Mouse (Mus musculus): Measurements from ENCODE around the gene Tmem86a. TPM values are rescaled to one million over a fixed set of nuclear protein-coding genes. Genes with fewer than 3 reads are reported as not detected.

Tmem86a gene
- 52.8 and 183 TPM in 2 replicates for polyA plus RNA-seq (2012; rRNA removed)

GRCm38 (mm10) chr7:47050366-47050765 is at the start of gene Tmem86a:
Tmem86a (plus strand) TSS chr7:47050601.
- peak; percentile 69 for DNase-seq (ENCODE audit: low read depth, low spot score)
- WGBS, result under 1% methylated on average over 33 of the region's 33 CpGs

GRCm38 (mm10) chr7:47000644-47000983 is 49.8 kb upstream of the Tmem86a start:
- WGBS, result 66% methylated on average over 3 of the region's 3 CpGs
- no peak for DNase-seq (ENCODE audit: low read depth, low spot score)

- WGBS, result 52% methylated on average over 5 of the region's 5 CpGs
- DNase-seq (ENCODE audit: low read depth, low spot score), result no peak
Measured at GRCm38 (mm10) chr7:47001125-47001899, 49.1 kb upstream of the Tmem86a start.

DNA sequence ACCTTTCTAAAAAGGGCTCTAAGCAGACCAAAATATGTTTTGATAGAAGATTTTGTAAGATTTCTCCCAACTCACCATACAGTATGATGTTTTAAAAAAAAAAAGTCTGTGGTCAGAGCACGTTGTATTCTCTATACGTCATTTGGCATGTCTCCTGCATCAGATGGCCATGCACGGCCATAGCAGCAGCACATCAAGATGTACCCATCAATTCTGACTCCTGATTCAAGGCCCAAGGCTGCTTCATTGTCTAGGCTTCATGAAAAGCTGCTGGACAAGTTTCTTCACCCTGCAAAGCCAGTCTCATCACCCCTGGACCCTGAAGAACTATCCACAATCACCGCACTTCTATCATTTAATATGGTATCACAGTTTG is 48.5 kb upstream of the Tmem86a start:
- no peak for DNase-seq (ENCODE audit: low read depth, low spot score)
- 80% methylated on average over 4 of the region's 4 CpGs for WGBS

DNA sequence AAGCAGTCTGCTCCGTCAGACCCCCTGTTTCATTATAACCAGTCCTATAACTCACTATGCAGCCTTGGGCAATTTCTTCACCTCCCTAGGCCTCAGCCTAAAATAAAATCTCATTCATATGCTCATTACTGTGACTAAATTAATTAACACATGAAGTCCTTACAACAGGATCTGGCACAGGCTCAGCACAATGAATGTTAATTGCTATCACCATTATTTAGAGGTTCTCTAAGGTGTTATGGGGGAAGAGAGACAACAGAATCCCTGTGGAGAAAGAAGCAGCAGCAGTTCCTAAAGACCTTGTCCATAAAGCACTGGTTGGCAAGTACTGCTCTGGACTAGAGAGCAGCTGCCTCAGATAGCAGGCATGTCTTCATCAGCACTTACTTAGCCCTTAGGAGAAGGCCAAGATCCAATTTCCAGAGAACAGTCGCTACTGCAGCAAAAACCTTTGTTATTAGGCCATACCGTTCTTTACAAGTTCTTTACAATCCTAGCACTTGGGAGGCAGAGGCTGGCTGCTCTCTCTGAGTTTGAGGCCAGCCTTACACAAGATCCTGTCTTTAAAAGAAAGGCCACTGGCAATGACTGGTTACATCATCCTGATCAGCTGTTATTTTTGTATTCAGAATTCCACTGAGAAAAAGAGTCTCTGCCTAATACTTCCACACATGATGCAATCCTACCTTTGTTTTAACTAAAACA is 46.8 kb upstream of the Tmem86a start:
- DNase-seq (ENCODE audit: low read depth, low spot score), result no peak
- WGBS, result 69% methylated on average over 3 of the region's 3 CpGs

- WGBS, result 9% methylated on average over 21 of the region's 21 CpGs
- peak; percentile 25 for DNase-seq (ENCODE audit: low read depth, low spot score)
Measured at GRCm38 (mm10) chr7:47007109-47007780, 43.2 kb upstream of the Tmem86a start.

- under 1% methylated on average over 25 of the region's 25 CpGs for WGBS
- DNase-seq (ENCODE audit: low read depth, low spot score), result peak; percentile 64
Measured at GRCm38 (mm10) chr7:47007818-47008167, 42.6 kb upstream of the Tmem86a start.

- under 1% methylated on average over 57 of the region's 57 CpGs for WGBS
- peak; percentile 94 for DNase-seq (ENCODE audit: low read depth, low spot score)
Measured at GRCm38 (mm10) chr7:47008168-47008993, 42.0 kb upstream of the Tmem86a start, which contains the start of gene Spty2d1. Spty2d1 (minus strand) TSS chr7:47008411.

DNA sequence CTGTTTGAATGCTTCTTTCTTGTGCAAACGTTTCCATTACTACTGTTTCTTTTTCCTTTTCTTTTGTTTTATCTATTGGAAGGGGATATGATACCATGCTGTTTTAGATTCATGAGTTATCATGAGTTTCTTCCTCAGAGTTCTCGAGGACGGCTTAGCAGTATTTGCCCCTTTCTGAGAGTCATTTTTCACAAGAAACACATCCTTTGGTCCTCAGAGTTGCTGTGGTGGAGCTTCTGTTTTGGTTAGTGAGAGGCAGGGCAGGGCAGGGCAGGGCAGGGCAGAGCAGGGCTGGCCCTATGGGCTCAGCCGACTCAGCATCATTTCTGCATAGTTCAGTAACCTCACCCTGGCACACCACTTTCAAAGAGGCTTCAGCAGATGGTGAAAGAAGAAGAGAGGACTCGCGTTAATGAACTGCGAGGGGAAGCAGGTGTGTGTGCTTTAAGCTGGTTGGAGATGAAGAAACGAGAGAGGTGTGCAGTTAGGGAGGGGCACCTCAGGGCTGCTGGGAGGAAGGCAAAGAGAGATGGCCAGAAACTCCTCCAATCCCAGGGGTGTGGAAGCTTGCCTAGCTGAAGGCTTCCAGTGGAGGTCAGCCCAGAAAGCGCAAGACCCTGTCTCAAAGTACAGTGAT is 37.2 kb upstream of the Tmem86a start:
- WGBS, result 36% methylated on average over 9 of the region's 9 CpGs
- DNase-seq (ENCODE audit: low read depth, low spot score), result no peak

- WGBS, result 27% methylated on average over 10 of the region's 11 CpGs
- DNase-seq (ENCODE audit: low read depth, low spot score), result no peak
Measured at GRCm38 (mm10) chr7:47014564-47015389, 35.6 kb upstream of the Tmem86a start.

DNA sequence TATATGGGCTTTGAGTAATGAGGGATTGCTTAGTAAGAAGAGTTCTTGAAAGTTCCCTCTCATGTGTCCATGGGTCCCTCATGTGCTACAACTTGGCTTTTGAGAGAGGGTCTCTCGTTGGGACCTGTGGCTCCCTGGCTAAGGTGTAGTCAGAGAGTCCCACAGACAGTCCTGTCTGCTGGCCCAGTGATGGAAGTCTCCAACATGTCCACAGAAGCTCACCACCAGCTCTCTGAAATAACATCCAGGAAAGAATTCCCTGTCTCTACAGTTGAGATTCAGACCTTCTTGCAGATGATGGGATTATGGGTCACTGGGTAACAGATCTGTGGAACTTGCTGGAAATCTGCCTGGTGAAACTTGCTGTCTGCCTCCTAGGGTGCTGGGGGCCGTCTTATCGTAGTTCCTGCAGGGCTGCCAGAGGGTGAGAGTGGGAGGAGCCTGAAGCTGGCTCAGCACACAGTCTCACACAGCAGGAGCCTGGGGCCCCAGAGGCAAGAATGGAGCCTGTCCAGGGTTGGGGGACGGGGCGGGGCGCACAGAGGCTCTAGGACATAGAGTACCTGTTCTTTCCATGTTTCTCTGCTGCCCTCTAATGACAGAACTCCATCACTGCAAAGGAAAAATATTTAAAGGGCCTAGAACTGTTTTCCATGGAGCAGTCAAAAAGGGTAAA is 34.9 kb upstream of the Tmem86a start:
- DNase-seq (ENCODE audit: low read depth, low spot score), result peak; percentile 61
- 6% methylated on average over 6 of the region's 6 CpGs for WGBS

DNA sequence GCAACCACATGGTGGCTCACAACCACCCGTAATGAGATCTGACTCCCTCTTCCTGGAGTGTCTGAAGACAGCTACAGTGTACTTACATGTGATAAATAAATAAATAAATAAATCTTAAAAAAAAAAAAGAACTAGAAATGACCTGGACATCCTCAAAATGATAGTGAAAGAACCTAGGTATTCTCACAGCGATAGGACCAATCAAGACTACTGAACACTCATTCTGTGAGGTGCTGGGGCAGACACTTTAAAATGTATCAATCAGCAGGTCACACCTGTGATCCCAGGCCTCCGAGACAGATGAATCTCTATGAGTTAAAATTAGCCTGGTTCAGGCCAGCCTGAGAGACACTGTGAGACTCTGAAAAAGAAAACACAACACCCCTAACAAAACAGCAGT is 33.8 kb upstream of the Tmem86a start:
- 71% methylated on average over 3 of the region's 3 CpGs for WGBS
- DNase-seq (ENCODE audit: low read depth, low spot score), result no peak

GRCm38 (mm10) chr7:47017146-47017545 is 33.3 kb upstream of the Tmem86a start:
- WGBS, result 58% methylated on average over 7 of the region's 7 CpGs
- no peak for DNase-seq (ENCODE audit: low read depth, low spot score)

DNA sequence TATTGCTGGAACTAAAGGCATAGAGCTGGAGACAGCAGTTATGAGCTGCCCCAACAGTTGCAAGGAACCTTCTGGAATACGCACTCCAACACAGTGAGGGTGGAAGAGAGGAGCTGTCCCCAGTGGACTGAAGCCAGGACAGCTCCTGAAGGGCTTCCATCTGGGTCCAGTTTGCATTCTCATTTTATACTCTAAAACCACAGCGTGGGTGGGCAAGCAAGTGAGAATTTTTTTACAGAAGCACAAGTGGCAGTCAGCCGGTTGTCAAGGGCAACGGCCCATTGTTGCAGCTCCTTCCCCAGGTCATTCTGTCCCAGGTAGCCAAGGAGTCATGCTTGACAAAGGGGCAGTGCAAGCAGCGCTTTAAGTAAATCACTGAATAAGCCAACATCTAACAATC is 30.8 kb upstream of the Tmem86a start:
- no peak for DNase-seq (ENCODE audit: low read depth, low spot score)
- WGBS, result 48% methylated on average over 5 of the region's 5 CpGs

DNA sequence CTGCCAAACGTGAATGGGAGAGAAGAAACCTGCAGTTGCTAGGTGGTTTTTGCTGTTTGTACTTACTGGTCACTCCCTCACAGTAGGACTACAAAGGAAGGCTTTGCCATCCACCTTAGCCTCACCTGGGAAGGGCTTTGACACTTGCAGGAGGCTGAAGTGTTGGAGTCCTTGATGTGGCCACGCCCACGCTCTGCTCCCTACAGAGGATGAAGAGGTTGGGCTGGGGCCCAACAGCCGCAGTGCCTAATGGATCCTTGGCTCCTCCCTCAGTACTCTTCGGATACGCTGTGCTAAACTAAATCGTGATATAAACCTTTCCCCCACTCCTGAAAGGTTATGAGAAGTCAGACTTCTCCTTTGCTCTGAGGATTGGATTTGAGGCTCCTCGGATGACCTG is 29.4 kb upstream of the Tmem86a start:
- WGBS, result 15% methylated on average over 8 of the region's 8 CpGs
- DNase-seq (ENCODE audit: low read depth, low spot score), result no peak

DNA sequence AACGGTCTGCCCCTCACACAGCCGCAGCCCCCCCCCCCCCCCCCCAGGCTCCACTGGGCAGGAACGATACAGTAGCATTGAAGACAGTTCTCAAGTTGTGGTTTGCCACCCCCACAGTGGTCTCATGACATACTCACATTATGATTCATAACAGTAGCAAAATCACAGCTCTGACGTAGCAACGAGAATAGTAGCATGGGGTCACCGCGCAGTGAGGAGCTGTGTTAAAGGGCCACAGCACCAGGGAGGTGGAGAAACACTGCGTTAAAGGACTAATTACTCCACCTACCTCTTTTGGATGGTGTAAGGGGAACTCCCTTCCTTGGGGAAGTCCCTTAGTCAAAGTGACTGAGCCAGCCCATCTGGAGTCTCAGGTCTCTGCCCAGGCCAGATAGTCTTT is 27.9 kb upstream of the Tmem86a start:
- no peak for DNase-seq (ENCODE audit: low read depth, low spot score)
- WGBS, result 55% methylated on average over 8 of the region's 8 CpGs

DNA sequence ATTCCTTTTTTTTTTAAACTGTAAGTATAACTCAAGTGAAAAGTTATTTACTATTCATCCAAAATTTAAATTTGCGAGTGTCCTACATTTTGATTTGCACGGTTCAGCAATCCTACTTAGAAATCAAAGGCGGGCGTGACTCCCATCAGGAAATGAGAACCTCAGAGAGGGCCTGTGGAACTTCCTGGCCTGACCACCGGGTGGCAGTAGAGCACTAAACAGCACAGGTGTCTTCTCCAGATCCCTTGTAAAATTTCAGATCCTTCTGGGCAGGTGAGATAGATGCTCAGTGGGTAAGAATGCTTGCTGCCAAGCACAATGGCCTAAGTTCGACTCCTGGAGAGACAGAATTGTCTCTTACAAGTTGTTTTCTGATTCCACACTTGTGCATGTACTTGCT is 26.9 kb upstream of the Tmem86a start:
- 3% methylated on average over 6 of the region's 6 CpGs for whole genome bisulfite sequencing
- DNase-seq (ENCODE audit: low read depth, low spot score), result peak; percentile 63

GRCm38 (mm10) chr7:47024454-47024853 is 25.9 kb upstream of the Tmem86a start:
- no peak for DNase-seq (ENCODE audit: low read depth, low spot score)
- 61% methylated on average over 7 of the region's 7 CpGs for WGBS

Data from large intestine, adult 2 months (tissue).